Mouse (Mus musculus) limb, embryonic 14.5 days (tissue): ENCODE data around the gene Cnbd2. TPM values are rescaled to one million over a fixed set of nuclear protein-coding genes. Genes with fewer than 3 reads are reported as not detected.

Source experiments
- ATAC-seq: fragments of 200-750 bp; cut with Nextera tagmentation; 2 replicates; pipeline ENCODE4 v1.8.0; 2017; ENCODE audit warnings: low read depth, moderate number of reproducible peaks, moderate TSS enrichment; ENCODE audit not compliant: low FRiP score
- DNase-seq: peaks from one replicate; pipeline ENCODE4 v3.0.0-alpha.2; 2015; ENCODE audit warnings: low spot score
- H3K27ac ChIP-seq: fragments of 300-500 bp; sonication (generic); replicated peaks from 2 replicates; pipeline ENCODE4 v1.5.1; 2014; ENCODE audit warnings: low read depth, mild to moderate bottlenecking, low read length, moderate library complexity, mixed read lengths
- H3K27me3 ChIP-seq: fragments of 300-500 bp; sonication (generic); 2 replicates; pipeline ENCODE4 v1.6.1; 2014; ENCODE audit warnings: low read length, mixed read lengths; ENCODE audit not compliant: control insufficient read depth, insufficient read depth
- H3K36me3 ChIP-seq: fragments of 300-500 bp; sonication (generic); 2 replicates; pipeline ENCODE4 v1.6.1; 2014; ENCODE audit warnings: mild to moderate bottlenecking, low read length, moderate library complexity, mixed read lengths; ENCODE audit not compliant: control insufficient read depth, insufficient read depth
- H3K4me1 ChIP-seq: fragments of 300-500 bp; sonication (generic); 2 replicates; pipeline ENCODE4 v1.6.1; 2014; ENCODE audit warnings: antibody characterized with exemption, low read length, mixed read lengths; ENCODE audit not compliant: control insufficient read depth, insufficient read depth
- H3K4me2 ChIP-seq: fragments of 300-500 bp; sonication (generic); replicated peaks from 2 replicates; pipeline ENCODE4 v1.6.1; 2014; ENCODE audit warnings: low read depth, mild to moderate bottlenecking, low read length, moderate library complexity; ENCODE audit not compliant: severe bottlenecking
- H3K4me3 ChIP-seq: fragments of 300-500 bp; sonication (generic); replicated peaks from 2 replicates; pipeline ENCODE4 v1.5.1; 2014; ENCODE audit warnings: low read length
- H3K9ac ChIP-seq: fragments of 300-500 bp; sonication (generic); 2 replicates; pipeline ENCODE4 v1.6.1; 2014; ENCODE audit warnings: mild to moderate bottlenecking, low read depth, low read length, moderate library complexity; ENCODE audit not compliant: severe bottlenecking
- H3K9me3 ChIP-seq: fragments of 300-500 bp; sonication (generic); 2 replicates; pipeline ENCODE4 v1.6.1; 2016; ENCODE audit warnings: low read length; ENCODE audit not compliant: control insufficient read depth
- POLR2A ChIP-seq: fragments of 200-500 bp; IDR thresholded peaks from 2 replicates; pipeline ENCODE4 v1.8.0; 2012; ENCODE audit warnings: inconsistent platforms, mild to moderate bottlenecking, moderate library complexity, borderline replicate concordance; ENCODE audit not compliant: insufficient read depth, insufficient read length; ENCODE audit errors: extremely low read depth
- WGBS: fragments of 180-500 bp; shearing (Covaris S2); extraction: QIAGEN DNeasy Blood & Tissue Kit; methylation state at CpG from one replicate; pipeline ENCODE4 v1.1.7; 2014; 5-methylcytosine and 5-hydroxymethylcytosine counted together
- polyA plus RNA-seq, 2 experiments: library from polyadenylated mRNA; depleted of rRNA in 1 of 2; stranded (reverse) in 1 of 2; unstranded in 1 of 2; fragments of >200 nt; fragmentation: Nextera tagmentation in 1 of 2; extraction: Ambion mirVana in 1 of 2; gene quantifications; 2 replicates each; pipeline versions ENCODE4 v1.2.1 to v1.2.3; 2012 to 2014

The Cnbd2 gene
- polyA plus RNA-seq, 2 experiments = 2.2 to 4.6 TPM

DNA sequence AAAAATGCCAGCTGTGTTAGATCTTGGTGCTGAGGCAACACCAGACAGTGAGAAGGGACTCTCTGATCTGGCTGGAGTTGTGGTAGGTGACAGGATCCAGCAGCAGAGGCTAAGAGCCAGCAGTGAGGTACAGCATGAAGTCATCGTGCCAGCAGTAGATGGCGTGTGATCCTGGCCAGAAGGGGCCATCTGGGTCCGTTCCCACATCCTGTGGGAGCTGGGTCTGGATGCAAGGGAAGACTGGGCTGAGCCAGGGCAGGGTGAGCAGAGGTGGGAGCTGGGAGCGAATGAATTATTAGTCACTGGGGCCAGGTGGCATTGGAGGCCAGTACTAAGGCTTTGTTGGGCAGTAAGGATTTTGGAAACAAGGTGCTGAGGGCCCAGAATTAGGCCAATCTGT is 30.9 kb upstream of the Cnbd2 start:
- Histone ChIP-seq H3K4me1 (no peaks in the 10 kb centered on the region), H3K36me3 (peaks cover 49% of the 10 kb centered on the region), H3K27ac (no peak overlapping the region), H3K27me3 (no peaks in the 10 kb centered on the region), H3K9me3 (no peaks in the 10 kb centered on the region), H3K4me3 (no peak overlapping the region), H3K4me2 (no peak overlapping the region), H3K9ac (no peak overlapping the region)
- no peak for TF ChIP-seq POLR2A
- DNase-seq = no peak
- 76% methylated on average over 4 of the region's 4 CpGs for WGBS
- ATAC-seq = no peak

DNA sequence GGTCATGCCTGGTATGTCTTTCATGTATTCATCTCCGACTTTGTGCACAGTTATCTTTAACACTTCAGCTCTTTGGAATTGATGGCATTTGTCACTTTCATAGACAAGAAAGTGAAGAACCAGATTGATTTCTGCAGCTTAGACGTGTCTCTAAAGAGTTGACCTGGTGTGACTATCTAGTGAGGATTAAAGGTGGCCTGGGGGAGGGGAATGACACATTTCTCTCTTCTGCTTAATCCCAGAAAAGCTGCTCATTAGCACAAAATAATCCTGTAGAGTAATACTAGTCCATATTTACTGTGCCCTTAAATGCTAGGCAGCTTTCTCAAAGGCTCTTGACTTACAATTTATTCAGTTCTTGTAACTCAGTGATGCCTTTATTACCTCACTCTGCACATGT is 26.9 kb upstream of the Cnbd2 start:
- DNase-seq (no peak), ATAC-seq (no peak)
- no peak overlapping the region for H3K4me2 ChIP-seq
- no peak overlapping the region for H3K27ac ChIP-seq
- no peaks in the 10 kb centered on the region for H3K27me3 ChIP-seq
- peaks cover 49% of the 10 kb centered on the region for H3K36me3 ChIP-seq
- no peaks in the 10 kb centered on the region for H3K4me1 ChIP-seq
- H3K9me3 ChIP-seq = no peaks in the 10 kb centered on the region
- H3K9ac ChIP-seq = no peak overlapping the region
- TF ChIP-seq POLR2A = no peak
- 79% methylated on average over 2 of the region's 2 CpGs for WGBS
- no peak overlapping the region for H3K4me3 ChIP-seq

GRCm38 (mm10) chr2:156286733-156287132 is 25.4 kb upstream of the Cnbd2 start:
- DNase-seq (no peak), ATAC-seq (no peak)
- 96% methylated on average over 4 of the region's 4 CpGs for WGBS
- Histone ChIP-seq H3K9me3 (no peaks in the 10 kb centered on the region), H3K4me2 (no peak overlapping the region), H3K27ac (no peak overlapping the region), H3K4me1 (no peaks in the 10 kb centered on the region), H3K27me3 (no peaks in the 10 kb centered on the region), H3K4me3 (no peak overlapping the region), H3K36me3 (peaks cover 46% of the 10 kb centered on the region), H3K9ac (no peak overlapping the region)
- TF ChIP-seq POLR2A = no peak

DNA sequence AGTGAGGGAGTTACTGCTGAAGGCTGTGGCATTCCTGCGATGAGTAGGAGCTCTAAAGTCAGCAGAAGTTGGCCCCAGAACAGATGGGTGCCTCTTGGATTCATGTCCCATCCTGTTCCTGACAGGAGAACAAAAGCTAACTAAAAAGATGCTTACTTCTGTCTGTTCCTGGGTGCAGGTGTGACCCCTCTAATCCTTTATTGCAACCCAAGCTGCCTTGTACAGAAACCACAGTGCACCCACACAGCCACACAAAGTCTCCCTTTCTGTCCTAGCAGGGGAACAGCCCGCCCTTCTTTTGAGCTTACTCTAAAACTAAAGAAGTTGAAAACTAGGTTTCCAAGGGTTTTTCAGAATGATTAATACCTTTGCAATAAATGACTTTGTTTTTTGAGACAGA is 23.9 kb upstream of the Cnbd2 start:
- WGBS = 90% methylated on average over 2 of the region's 2 CpGs
- no peak overlapping the region for H3K27ac ChIP-seq
- no peak for ATAC-seq
- TF ChIP-seq POLR2A = no peak
- H3K9ac ChIP-seq = no peak overlapping the region
- peaks cover 47% of the 10 kb centered on the region for H3K36me3 ChIP-seq
- no peaks in the 10 kb centered on the region for H3K4me1 ChIP-seq
- H3K27me3 ChIP-seq = no peaks in the 10 kb centered on the region
- DNase-seq = no peak
- no peaks in the 10 kb centered on the region for H3K9me3 ChIP-seq
- no peak overlapping the region for H3K4me2 ChIP-seq
- no peak overlapping the region for H3K4me3 ChIP-seq

DNA sequence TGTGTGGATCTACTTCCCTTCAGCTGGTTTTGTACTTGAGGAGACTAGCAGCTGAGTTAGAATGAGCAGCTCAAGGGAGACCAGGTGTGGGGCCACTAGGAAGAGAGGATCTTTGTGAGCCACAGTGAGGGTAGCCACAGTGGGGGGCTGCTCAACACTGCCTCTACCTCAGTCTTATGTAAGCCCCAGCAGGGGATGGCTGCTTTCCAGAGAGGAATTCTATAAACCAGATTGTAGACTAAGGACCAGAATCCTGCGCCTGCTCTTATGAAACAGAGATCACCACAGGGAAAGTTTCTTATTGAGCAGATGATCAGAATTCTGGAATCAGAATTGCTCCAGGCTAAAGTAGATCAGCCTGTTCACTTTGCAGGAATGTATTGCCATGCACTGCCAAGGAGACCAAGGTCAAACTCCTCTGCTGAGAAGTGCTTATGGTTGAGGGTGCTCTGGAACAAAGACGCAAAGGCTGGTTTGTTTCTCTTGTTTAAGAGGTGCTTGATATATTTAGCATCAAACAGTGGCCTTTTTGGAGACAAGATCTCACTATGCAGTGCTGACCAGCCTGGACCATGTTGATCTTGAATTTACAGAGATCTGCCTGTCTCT is 22.4 kb upstream of the Cnbd2 start:
- H3K9ac ChIP-seq = no peak overlapping the region
- DNase-seq = peak; percentile 23
- no peaks in the 10 kb centered on the region for H3K27me3 ChIP-seq
- no peak overlapping the region for H3K4me3 ChIP-seq
- H3K4me2 ChIP-seq = no peak overlapping the region
- H3K36me3 ChIP-seq = peaks cover 61% of the 10 kb centered on the region
- H3K27ac ChIP-seq = no peak overlapping the region
- TF ChIP-seq POLR2A = no peak
- WGBS = 65% methylated on average over 2 of the region's 2 CpGs
- H3K9me3 ChIP-seq = no peaks in the 10 kb centered on the region
- H3K4me1 ChIP-seq = no peaks in the 10 kb centered on the region
- peak; percentile 79 for ATAC-seq

DNA sequence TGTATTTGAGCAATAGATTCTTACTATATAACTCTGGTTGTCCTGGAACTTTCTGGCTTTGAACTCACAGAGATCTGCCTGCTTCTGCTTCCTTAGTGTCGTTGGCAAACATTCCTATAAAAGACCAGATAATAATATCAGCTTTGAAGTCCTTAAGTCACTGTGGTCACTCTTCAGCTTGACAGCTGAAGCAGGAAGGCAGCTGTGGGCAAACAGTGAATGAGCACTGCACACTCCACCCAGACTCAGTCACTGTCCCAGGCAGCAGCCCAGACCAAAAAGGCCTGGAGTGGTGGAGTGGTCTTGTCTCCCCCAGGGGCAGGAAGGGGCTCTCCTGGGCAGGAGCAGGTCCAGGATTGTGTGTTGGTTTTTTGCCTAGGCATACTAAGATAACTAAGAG is 20.1 kb upstream of the Cnbd2 start:
- H3K4me1 ChIP-seq = no peaks in the 10 kb centered on the region
- no peaks in the 10 kb centered on the region for H3K9me3 ChIP-seq
- TF ChIP-seq POLR2A = no peak
- no peaks in the 10 kb centered on the region for H3K27me3 ChIP-seq
- DNase-seq (no peak), ATAC-seq (no peak)
- no peak overlapping the region for H3K4me3 ChIP-seq
- H3K4me2 ChIP-seq = no peak overlapping the region
- 89% methylated on average over 1 of the region's 1 CpGs for WGBS
- no peak overlapping the region for H3K9ac ChIP-seq
- no peak overlapping the region for H3K27ac ChIP-seq
- H3K36me3 ChIP-seq = peaks cover 79% of the 10 kb centered on the region
